Mouse (Mus musculus) induced T-regulatory cell, adult 2 months (primary cell): Measurements from ENCODE around the gene Fam184a.
A peak's percentile ranks its signal among the peaks of the same experiment; 100 is the strongest.

Source experiments
- DNase-seq: peaks from one replicate; pipeline ENCODE4 v3.0.0-alpha.2; 2012; ENCODE audit warnings: low read depth

Fam184a gene

GRCm38 (mm10) chr10:53597121-53597881 is 153.6 kb downstream of the Fam184a start:
- DNase-seq = peak; percentile 67

DNA sequence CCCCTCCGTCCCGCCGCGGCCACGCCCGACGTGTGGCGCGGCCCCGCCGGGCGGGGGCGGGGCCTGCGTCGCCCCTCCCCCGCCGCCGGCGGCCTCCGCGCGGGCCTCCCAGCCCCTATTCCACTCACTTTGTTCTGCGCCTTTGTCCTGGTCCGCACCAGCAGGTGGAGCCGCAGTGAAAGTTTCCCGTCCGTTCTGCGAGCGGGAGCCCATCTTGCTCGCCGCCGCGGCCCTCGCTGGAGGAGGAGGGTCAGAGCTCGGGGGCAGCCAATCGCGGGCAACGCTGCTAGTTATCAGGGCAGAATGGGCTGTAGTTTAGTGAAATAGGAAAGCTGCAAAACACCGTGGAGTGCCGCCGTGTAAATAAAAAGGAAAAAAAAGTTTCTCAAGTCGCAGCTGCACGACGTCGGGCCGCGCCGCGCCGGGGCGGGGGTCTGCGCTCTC is 154.2 kb downstream of the Fam184a start, which contains the start of gene Asf1a:
Gene Asf1a (plus strand): TSS at position 81 of the 444 bp plus-strand sequence.
- DNase-seq = peak; percentile 97

DNA sequence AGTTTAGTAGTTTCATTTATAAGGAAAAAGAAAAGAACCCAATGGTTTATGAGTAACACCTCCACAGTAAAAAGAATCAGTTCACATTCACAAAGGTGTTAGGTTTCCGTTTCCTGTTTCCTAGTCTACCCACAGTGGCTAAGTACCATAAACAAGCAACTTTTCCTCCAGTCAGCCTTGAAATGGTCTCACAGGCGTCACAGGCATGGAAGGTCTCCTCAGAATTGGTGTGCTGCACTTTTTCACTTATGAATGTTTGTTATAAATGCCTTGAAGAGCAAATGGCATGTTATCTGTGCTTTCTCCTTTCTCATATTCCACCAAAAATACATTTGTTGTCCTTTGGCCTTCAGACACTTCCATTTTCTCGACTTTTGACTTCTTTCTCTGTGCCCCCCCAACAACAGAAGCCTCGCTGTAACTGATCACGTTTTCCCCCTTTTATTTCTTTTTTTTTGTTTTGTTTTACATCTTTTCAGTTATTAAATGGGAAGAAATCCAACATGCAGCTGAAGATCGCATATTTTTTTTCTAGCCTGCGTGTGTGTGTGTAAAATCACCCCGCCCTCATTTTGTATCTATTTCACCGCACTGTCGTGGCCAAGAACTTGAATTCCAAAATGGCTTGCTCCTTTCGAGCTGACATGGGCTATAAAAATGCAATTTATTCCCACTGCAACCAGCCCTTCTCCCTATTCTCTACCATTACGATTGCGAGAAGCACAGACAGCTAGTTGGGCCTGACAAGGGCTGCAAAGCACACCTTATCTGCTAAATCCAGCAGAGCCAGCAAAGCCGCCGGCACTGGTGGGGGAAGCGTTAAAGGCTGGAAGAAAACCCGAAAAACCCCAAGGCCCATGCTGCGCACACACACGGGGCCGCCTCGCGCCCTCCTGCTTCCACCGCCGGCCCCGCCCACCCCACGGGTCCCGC is 154.9 kb downstream of the Fam184a start:
- DNase-seq = peak; percentile 83

GRCm38 (mm10) chr10:53585777-53586176 is 165.1 kb downstream of the Fam184a start:
- DNase-seq = no peak
